Mouse (Mus musculus): Measurements from ENCODE around the gene H1foo.

DNA sequence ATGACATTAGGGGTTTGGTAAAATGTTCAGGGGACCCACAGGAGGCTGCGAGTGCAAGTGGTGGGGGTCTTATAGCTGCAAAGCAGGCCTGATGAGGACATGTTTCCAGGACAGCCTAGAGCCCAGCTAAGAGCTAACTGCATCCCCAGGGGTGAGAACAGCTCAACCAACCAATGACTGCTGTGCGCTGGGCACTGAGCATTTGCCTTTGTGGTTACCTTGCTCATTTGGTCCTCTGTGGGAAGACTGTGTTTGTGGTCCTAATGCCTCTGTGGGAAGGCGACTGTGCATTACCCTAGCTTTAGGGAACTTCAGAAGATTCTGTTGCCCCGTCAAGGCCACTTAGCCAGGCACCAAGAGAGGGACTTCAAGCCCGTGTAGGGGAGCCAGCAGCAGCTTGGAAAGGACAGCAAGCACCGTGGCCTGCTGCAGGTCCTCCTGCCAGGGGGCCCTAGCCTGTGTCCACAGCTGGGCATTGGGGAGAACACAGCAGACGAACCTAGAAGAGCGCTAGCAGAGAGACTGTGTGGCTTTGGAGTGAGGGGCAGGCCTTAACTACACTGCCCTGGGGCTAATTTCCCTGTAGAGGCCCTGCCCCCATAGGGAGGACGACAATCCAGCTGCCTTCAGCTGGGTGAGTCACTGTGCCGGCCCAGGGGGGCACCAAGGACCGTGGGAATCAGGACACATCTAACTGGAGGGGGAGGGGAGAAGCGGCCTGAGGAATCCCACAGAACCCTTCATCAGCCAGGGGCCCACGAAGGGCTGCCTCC, 46.6 kb downstream of the H1foo start:
- TF ChIP-seq CTCF (IDR thresholded peaks at IDR 0.05; ENCODE audit: low read depth) = no peak
- TF ChIP-seq EP300 (IDR thresholded peaks at IDR 0.05; ENCODE audit: low read depth) = no peak

All from heart, postnatal 0 days (tissue).